Mouse (Mus musculus) liver, embryonic 15.5 days (tissue): ENCODE data around the gene Mef2b. TPM values are rescaled to one million over a fixed set of nuclear protein-coding genes. Genes with fewer than 3 reads are reported as not detected.
A peak's percentile ranks its signal among the peaks of the same experiment; 100 is the strongest.

Experiments
- ATAC-seq: fragments of 200-750 bp; cut with Nextera tagmentation; 2 replicates; pipeline ENCODE4 v1.8.0; 2017; ENCODE audit warnings: moderate number of reproducible peaks, mild to moderate bottlenecking, moderate library complexity; ENCODE audit not compliant: insufficient read depth
- H3K27ac ChIP-seq: fragments of 300-500 bp; sonication (generic); replicated peaks from 2 replicates; pipeline ENCODE4 v1.5.1; 2015; ENCODE audit warnings: mild to moderate bottlenecking, inconsistent platforms
- H3K27me3 ChIP-seq: fragments of 300-500 bp; sonication (generic); 2 replicates; pipeline ENCODE4 v1.6.1; 2015; ENCODE audit warnings: mild to moderate bottlenecking, inconsistent platforms
- H3K36me3 ChIP-seq: fragments of 300-500 bp; sonication (generic); replicated peaks from 2 replicates; pipeline ENCODE4 v1.6.1; 2015; ENCODE audit warnings: moderate library complexity, mild to moderate bottlenecking, inconsistent platforms
- H3K4me1 ChIP-seq: fragments of 300-500 bp; sonication (generic); replicated peaks from 2 replicates; pipeline ENCODE4 v1.6.1; 2015; ENCODE audit warnings: inconsistent platforms
- H3K4me2 ChIP-seq: fragments of 300-500 bp; sonication (generic); 2 replicates; pipeline ENCODE4 v1.6.1; 2015; ENCODE audit warnings: moderate library complexity, mild to moderate bottlenecking, inconsistent platforms
- H3K4me3 ChIP-seq: fragments of 300-500 bp; sonication (generic); replicated peaks from 2 replicates; pipeline ENCODE4 v1.5.1; 2015; ENCODE audit warnings: mild to moderate bottlenecking, inconsistent platforms
- H3K9ac ChIP-seq: fragments of 300-500 bp; sonication (generic); 2 replicates; pipeline ENCODE4 v1.6.1; 2015; ENCODE audit warnings: moderate library complexity, mild to moderate bottlenecking, inconsistent platforms
- H3K9me3 ChIP-seq: fragments of 300-500 bp; sonication (generic); replicated peaks from 2 replicates; pipeline ENCODE4 v1.6.1; 2016; ENCODE audit warnings: inconsistent platforms
- WGBS: fragments of 180-500 bp; shearing (Covaris S2); methylation state at CpG from one replicate; pipeline ENCODE4 v1.1.7; 2015; ENCODE audit warnings: mixed read lengths; ENCODE audit not compliant: insufficient replicate concordance; 5-methylcytosine and 5-hydroxymethylcytosine counted together
- polyA plus RNA-seq: library from polyadenylated mRNA; unstranded; fragments of >200 nt; fragmentation: Nextera tagmentation; extraction: Ambion mirVana; gene quantifications from 2 replicates; pipeline ENCODE4 v1.2.1, GENCODE M21; 2015

Gene Mef2b
- polyA plus RNA-seq, 1 experiment from 2014 or later = not detected

DNA sequence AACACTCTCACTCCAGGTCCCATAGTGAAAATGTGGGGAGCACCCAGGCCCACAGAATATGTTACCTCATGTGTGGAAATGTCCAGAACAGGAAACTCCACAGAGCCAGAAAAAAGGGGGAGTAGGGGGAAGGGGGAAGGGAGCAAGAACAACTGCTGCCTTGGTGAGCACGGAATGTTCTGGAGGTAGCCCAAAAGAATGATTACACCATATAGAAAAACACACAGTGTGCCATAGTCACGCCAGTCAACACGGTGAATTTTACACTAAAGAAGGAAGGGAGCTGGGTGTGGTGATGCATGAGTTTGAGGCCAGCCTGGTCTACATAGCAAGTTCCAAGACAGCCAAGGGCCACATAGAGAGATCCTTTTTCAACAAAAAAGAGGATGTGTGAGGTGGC is 23.8 kb downstream of the Mef2b start:
- Histone ChIP-seq H3K4me1 (peaks cover 28% of the 10 kb centered on the region), H3K9ac (no peak overlapping the region), H3K4me3 (no peak overlapping the region), H3K36me3 (no peaks in the 10 kb centered on the region), H3K4me2 (no peak overlapping the region), H3K27me3 (peaks cover 58% of the 10 kb centered on the region), H3K27ac (no peak overlapping the region), H3K9me3 (no peaks in the 10 kb centered on the region)
- no peak for ATAC-seq
- WGBS = 72% methylated on average over 3 of the region's 3 CpGs

DNA sequence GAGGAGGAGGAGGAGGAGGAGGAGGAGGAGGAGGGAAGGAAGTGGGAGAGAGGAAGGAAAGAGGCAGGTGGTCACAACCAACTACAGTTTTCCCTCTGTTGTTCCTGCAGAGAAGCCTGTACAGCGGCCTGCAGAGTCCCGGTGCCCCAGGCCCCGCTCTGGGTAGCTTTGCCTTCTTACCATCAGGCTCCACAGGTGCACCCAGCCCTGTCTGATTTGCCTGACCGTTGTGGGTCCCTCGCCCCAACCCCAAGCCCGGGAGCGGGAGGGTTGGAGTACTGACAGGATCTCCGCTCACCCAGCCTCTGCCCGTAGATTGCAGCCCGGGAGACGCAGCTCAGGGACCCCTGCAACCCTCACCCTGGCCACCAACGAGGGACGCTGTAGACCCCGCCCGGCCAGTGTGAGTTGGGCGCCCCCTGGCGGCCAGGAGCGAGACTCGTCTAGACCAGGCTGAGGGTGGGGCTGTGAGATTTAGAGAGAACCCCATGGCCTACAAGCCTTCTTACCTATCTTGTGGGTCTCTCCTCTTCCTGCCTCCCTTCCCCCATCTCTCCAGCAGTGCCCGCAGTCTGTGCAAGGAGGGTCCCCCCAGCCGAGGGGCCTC is 27.1 kb downstream of the Mef2b start:
- Histone ChIP-seq H3K4me1 (peaks cover 38% of the 10 kb centered on the region), H3K4me3 (0 out of 2 replicates have a peak overlapping the region, but pooled peaks have one; percentile 11), H3K9me3 (no peaks in the 10 kb centered on the region), H3K36me3 (no peaks in the 10 kb centered on the region), H3K9ac (no peak overlapping the region), H3K4me2 (peak overlapping the region; percentile 57), H3K27me3 (peaks cover 35% of the 10 kb centered on the region), H3K27ac (no peak overlapping the region)
- under 1% methylated on average over 21 of the region's 21 CpGs for WGBS
- peak; percentile 57; the same call in 1 of the 2 replicates for ATAC-seq

DNA sequence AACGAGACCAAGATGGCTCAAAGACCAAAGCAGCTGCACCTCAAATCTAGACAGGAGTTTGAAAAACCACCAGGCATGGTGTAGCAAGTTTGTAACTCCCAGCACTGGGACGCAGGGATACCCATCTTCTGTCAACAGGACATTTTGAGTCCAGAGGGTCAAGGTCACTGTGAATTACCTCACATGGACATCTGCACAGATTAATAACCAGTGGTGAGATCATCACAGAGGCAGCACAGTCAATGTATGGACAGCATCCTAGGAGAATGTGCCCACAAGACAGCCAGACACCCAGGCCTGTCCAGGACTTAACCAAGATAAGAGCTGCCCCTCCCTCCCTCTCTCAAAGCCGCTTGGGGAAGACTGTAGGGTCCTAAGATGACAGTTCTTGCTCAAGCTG is 30.6 kb downstream of the Mef2b start:
- no peak overlapping the region for H3K4me3 ChIP-seq
- H3K27ac ChIP-seq = no peak overlapping the region
- no peak overlapping the region for H3K9ac ChIP-seq
- peaks cover 27% of the 10 kb centered on the region for H3K27me3 ChIP-seq
- WGBS = 54% methylated on average over 3 of the region's 3 CpGs
- H3K9me3 ChIP-seq = no peaks in the 10 kb centered on the region
- H3K4me1 ChIP-seq = peaks cover 63% of the 10 kb centered on the region
- no peak for ATAC-seq
- no peak overlapping the region for H3K4me2 ChIP-seq
- H3K36me3 ChIP-seq = no peaks in the 10 kb centered on the region

DNA sequence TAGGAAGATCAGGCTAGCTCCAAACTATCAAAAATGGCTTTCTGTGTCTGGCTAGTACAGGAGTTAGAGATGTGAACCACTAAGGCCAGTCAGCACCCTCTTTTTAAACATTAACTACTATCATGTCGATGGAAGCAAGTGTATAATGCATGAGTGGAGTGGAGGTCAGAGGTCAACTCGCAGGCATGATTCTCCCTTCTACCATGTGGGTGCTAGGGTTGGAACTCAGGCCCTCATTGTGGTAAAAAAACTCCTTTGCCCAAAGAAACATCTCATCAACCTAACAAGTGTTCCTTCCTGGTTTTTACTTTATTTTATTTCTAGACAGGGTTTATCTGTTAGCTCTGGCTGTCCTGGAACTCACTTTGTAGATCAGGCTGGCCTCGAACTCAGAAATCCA is 31.2 kb downstream of the Mef2b start:
- H3K4me2 ChIP-seq = no peak overlapping the region
- no peaks in the 10 kb centered on the region for H3K9me3 ChIP-seq
- H3K4me1 ChIP-seq = peaks cover 57% of the 10 kb centered on the region
- 54% methylated on average over 3 of the region's 3 CpGs for WGBS
- H3K27ac ChIP-seq = 0 out of 2 replicates have a peak overlapping the region, but pooled peaks have one; percentile 68
- H3K36me3 ChIP-seq = 0 out of 2 replicates have a peak, but pooled peaks cover 2% of the 10 kb centered on the region
- H3K27me3 ChIP-seq = peaks cover 20% of the 10 kb centered on the region
- no peak overlapping the region for H3K4me3 ChIP-seq
- H3K9ac ChIP-seq = no peak overlapping the region
- no peak for ATAC-seq

DNA sequence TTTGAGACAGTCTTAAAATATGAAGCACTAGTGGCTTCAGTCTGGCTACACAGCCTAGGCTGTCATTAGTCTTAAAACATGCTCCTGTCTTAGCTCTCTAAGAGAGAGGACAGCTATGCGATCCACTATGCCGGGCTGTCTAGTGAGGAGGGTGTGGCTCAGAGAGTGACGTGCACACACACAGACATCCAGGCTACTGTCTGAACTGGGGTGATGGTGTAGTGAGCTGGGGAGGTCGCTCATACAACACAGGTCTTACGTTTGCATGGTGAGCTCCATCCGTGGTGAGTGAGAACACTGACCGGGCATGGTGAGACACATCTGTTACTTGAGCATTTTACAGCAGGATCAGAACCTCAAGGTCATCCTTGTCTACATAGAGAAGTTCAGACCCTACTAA is 31.7 kb downstream of the Mef2b start:
- Histone ChIP-seq H3K4me1 (peaks cover 53% of the 10 kb centered on the region), H3K4me2 (peak overlapping the region; percentile 71), H3K27ac (peak overlapping the region; percentile 68), H3K4me3 (no peak overlapping the region), H3K9ac (no peak overlapping the region), H3K36me3 (0 out of 2 replicates have a peak, but pooled peaks cover 2% of the 10 kb centered on the region), H3K27me3 (peaks cover 15% of the 10 kb centered on the region), H3K9me3 (no peaks in the 10 kb centered on the region)
- ATAC-seq = no peak
- WGBS = 51% methylated on average over 7 of the region's 7 CpGs

DNA sequence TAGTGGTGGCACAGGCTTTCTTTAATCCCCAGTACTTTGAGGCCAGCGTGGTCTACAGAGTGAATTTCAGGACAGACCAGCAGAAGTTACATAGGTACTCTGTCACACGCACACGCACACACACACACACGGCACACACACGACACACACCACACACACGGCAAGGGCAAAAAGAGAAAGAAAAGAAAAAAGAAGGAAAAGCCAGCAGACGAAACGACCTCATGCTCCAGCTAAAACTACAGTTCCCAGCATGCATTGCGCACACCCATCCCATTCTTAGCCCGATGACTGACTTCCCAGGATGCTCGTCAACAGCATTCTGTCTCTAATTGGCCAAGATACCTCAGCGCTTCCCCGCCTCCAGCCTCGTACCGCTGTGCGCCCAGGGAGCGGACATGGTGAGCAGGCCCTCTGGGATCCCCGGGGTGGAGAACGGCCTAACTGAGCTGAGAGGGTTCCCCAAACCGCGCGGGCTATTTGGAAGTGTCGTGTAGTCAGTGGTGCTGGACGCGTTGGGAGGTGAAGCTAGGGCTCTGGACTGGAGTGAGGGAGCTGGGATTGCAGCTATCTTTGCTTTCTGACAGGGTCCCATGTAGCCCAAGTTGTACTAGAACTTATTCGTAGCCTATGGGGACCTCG is 32.7 kb downstream of the Mef2b start, which contains the start of gene Tmem161a:
TSS of gene Tmem161a (plus strand) at position 314 of the 639 bp plus-strand sequence.
- Histone ChIP-seq H3K27me3 (peaks cover 7% of the 10 kb centered on the region), H3K4me1 (peaks cover 45% of the 10 kb centered on the region), H3K4me3 (peak within 1 kb of the TSS; percentile 66), H3K4me2 (peak within 1 kb of the TSS; percentile 71), H3K9ac (peak within 1 kb of the TSS; percentile 67), H3K36me3 (peaks cover 10% of the 10 kb centered on the region), H3K9me3 (no peaks in the 10 kb centered on the region), H3K27ac (peak within 1 kb of the TSS; percentile 68)
- peak; percentile 93 for ATAC-seq
- 2% methylated on average over 27 of the region's 27 CpGs for WGBS

DNA sequence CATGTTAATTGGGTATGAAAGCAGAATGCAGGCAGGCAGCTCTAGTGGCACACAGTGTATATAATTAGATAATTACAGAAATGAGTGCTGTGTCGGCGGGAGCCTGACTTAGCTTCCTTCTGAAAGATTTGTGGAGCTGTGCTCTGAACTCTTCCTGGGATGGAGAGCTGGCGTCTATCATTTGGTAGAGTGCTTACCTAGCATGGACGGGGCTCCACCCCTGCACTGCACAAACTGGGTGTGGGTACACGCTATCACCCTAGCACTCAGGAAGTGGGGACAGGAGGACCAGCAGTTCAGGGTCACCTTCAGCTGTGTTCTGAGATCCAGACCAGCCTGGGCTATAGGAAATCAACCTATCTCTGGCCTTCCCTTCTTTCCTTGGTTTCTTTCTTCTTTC is 33.8 kb downstream of the Mef2b start:
- peak; percentile 40; the same call in 1 of the 2 replicates for ATAC-seq
- Histone ChIP-seq H3K4me1 (peaks cover 44% of the 10 kb centered on the region), H3K4me2 (peak overlapping the region; percentile 71), H3K9ac (0 out of 2 replicates have a peak overlapping the region, but pooled peaks have one; percentile 4), H3K27me3 (no peaks in the 10 kb centered on the region), H3K36me3 (peaks cover 18% of the 10 kb centered on the region), H3K9me3 (no peaks in the 10 kb centered on the region), H3K27ac (peak overlapping the region; percentile 60; the same call in 1 of the 2 replicates), H3K4me3 (peak overlapping the region; percentile 66; the same call in 1 of the 2 replicates)
- 25% methylated on average over 5 of the region's 5 CpGs for WGBS

DNA sequence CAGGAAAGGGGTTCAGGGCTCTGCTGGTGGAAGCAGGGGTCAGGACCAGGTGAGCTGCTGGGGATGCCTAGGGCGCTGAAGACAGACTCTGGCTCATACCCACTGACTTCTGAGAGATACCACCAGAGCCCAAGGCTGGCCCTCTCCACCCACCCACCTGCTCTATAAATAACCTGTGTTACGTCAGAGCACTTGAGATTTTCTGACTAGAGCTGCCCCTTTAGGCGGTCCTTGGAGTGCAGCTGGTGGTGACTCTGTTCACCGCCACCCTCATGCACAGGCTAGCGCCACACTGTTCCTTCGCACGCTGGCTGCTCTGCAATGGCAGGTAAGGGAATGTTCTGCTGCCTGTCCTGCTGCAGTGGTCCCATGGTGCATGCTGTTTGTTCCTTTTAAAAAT is 34.6 kb downstream of the Mef2b start:
- Histone ChIP-seq H3K9me3 (no peaks in the 10 kb centered on the region), H3K36me3 (peaks cover 22% of the 10 kb centered on the region), H3K9ac (no peak overlapping the region), H3K4me2 (peak overlapping the region; percentile 9; the same call in 1 of the 2 replicates), H3K4me3 (no peak overlapping the region), H3K27ac (peak overlapping the region; percentile 43), H3K27me3 (no peaks in the 10 kb centered on the region), H3K4me1 (peaks cover 44% of the 10 kb centered on the region)
- 68% methylated on average over 7 of the region's 7 CpGs for WGBS
- ATAC-seq = no peak

DNA sequence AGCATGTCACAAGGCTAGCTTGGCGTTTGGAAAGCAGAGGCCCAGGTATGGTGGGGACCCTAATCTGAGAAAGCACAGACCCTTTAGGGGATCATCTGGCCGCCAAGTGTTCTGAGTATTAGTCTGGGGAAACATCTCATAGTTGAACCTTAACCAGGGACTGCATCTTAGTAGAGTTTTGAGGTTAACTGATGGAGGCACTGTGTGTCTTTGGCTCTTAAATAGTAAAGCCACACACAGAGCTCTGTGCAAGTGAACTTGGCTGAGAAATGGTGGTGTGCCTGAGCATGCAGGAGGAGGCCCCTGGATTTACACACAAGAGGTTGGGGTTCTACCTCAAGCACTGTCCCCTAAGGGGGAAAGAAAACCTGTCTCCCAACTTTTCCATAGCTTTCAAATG is 38.7 kb downstream of the Mef2b start:
- no peak overlapping the region for H3K9ac ChIP-seq
- H3K27me3 ChIP-seq = no peaks in the 10 kb centered on the region
- no peak for ATAC-seq
- 74% methylated on average over 2 of the region's 2 CpGs for WGBS
- H3K4me3 ChIP-seq = no peak overlapping the region
- peaks cover 33% of the 10 kb centered on the region for H3K36me3 ChIP-seq
- no peak overlapping the region for H3K4me2 ChIP-seq
- H3K4me1 ChIP-seq = peaks cover 46% of the 10 kb centered on the region
- H3K27ac ChIP-seq = no peak overlapping the region
- no peaks in the 10 kb centered on the region for H3K9me3 ChIP-seq

DNA sequence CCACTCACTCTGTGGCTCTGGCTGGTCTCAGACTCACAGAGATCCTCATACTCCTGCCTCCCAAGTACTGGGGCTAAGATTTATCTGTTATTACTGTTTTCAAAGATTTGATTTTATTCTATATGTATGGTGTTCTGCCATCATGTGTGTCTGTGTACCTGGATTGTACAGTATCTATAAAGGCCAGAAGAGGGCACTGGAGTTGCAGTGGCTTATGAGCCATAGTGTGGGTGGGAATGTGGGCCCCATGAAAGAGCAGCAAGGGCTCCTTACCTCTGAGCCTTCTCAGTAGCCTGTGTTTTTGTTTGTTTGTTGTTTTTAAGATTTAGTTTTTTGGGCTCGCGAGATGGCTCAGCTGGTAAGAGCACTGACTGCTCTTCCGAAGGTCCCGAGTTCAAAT is 39.6 kb downstream of the Mef2b start:
- H3K27me3 ChIP-seq = no peaks in the 10 kb centered on the region
- H3K4me3 ChIP-seq = no peak overlapping the region
- ATAC-seq = no peak
- peaks cover 37% of the 10 kb centered on the region for H3K4me1 ChIP-seq
- no peaks in the 10 kb centered on the region for H3K9me3 ChIP-seq
- H3K9ac ChIP-seq = no peak overlapping the region
- H3K4me2 ChIP-seq = no peak overlapping the region
- 0 out of 2 replicates have a peak overlapping the region, but pooled peaks have one; percentile 19 for H3K27ac ChIP-seq
- H3K36me3 ChIP-seq = peaks cover 33% of the 10 kb centered on the region
- WGBS = 89% methylated on average over 4 of the region's 4 CpGs

DNA sequence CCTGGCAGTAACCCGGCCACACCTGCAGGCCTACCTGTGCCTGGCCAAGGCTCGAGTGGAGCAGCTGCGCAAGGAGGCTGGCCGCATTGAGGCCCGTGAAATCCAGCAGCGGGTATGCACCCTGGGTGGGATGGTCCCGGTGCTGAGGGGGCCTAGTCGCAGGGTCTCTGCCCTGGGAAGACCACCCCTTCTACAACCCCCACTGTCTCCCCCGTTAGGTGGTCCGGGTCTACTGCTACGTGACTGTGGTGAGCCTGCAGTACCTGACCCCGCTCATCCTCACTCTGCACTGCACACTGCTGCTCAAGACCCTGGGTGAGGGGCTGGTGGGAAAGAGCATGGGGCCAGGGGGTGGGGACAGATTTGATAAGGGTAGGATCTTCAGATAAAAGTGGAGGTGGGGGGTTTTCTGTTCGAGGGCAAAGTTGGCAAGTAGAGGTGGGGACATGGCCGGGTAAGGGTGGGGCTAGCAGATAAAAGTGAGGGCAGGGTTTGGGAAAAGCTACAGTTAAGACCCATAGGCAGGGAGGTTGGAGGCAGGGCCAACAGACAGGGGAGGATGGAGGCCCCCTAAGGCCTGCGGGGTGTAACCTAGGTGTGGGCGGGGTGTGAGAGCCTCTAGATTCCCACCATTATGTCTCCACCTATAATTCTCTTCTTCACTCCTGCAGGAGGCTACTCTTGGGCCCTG is 41.8 kb downstream of the Mef2b start:
- Histone ChIP-seq H3K36me3 (peaks cover 38% of the 10 kb centered on the region), H3K9ac (peak overlapping the region; percentile 35; the same call in 1 of the 2 replicates), H3K9me3 (no peaks in the 10 kb centered on the region), H3K4me2 (peak overlapping the region; percentile 48), H3K27ac (peak overlapping the region; percentile 68), H3K27me3 (no peaks in the 10 kb centered on the region), H3K4me3 (no peak overlapping the region), H3K4me1 (peaks cover 30% of the 10 kb centered on the region)
- WGBS = 58% methylated on average over 16 of the region's 16 CpGs
- peak; percentile 87 for ATAC-seq
